Mouse (Mus musculus) heart, adult 18-20 months (tissue): ENCODE data around the gene Cops9. TPM values are rescaled to one million over a fixed set of nuclear protein-coding genes. Genes with fewer than 3 reads are reported as not detected.

ENCODE experiments used
- DNase-seq, 2 experiments: peaks; one replicate each; pipeline ENCODE4 v3.0.0; 2021 to 2022; ENCODE audit warnings: mixed read lengths in 1 of 2
- total RNA-seq, 2 experiments: library from RNA; stranded (reverse); gene quantifications; 2 replicates each; pipeline ENCODE4 v1.2.3; 2021

Gene Cops9
- total RNA-seq, 2 experiments from 2014 or later: 229 to 251 TPM

GRCm38 (mm10) chr1:92647026-92647425 lies 5.2 kb upstream of the Cops9 start:
- DNase-seq: no peak

GRCm38 (mm10) chr1:92646601-92647000 lies 4.8 kb upstream of the Cops9 start:
- no peak for DNase-seq

GRCm38 (mm10) chr1:92646111-92646510 lies 4.3 kb upstream of the Cops9 start:
- no peak for DNase-seq

DNA sequence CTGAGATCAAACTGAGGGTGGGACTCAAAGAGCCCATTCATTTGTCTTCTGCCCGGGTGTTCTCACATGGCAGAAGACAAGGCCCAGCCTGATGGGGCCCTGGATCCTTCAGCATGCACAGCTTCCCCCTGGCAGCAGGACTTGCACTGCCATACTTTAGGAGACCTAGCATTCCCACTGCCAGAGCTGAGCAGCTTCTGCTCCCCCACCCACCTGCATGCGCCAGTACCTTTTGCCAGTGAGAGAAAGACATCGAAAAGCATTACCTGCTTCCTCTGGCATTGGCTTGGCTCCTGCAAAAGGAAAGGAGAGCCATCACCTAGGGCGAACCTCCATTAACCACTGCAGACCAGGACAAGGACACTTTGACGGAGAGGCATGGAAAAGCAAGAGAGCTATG lies 3.1 kb upstream of the Cops9 start:
- DNase-seq: no peak

GRCm38 (mm10) chr1:92643691-92644090 lies 1.9 kb upstream of the Cops9 start:
- no peak for DNase-seq

- no peak for DNase-seq
Measured at GRCm38 (mm10) chr1:92640393-92640792, 1.4 kb downstream of the Cops9 start.

DNA sequence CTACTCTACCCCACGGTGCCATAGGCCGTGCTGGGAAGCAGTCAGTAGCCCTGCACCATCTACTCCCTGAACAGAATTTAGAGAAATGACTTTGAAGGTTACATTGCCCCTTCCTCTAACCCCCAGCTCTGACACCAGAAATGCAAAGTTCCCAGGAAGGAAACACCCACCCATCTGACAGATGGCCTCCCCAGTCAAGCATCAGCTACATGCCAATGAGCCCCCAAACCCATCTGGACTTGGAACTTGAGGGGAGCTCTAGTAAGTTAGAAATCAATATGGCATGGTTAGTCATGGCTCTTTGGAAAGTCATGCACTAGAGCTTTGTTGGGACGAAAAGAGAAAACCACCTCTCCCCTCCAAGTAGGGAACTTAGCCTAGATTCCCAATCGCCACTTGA lies 3.0 kb downstream of the Cops9 start:
- no peak for DNase-seq

DNA sequence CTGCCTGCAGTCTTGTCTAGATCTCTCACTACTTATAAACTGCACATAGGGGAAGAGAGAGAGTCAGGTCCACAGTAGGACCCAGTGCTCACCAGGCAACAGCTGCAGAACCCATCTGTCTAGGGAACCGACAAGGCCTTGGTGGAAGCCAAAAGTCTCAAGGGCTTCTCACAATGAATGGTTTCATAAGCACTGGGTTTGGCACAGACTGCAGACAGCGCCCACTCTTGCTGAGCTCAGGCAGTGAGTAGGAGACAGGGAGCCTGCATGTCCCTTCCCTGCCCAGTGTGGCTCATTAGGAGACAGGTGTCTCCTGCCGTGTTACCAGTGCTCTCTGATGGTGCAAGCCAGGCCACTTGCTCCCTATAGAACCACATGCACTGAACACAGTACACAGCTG lies 3.6 kb downstream of the Cops9 start:
- no peak for DNase-seq

DNA sequence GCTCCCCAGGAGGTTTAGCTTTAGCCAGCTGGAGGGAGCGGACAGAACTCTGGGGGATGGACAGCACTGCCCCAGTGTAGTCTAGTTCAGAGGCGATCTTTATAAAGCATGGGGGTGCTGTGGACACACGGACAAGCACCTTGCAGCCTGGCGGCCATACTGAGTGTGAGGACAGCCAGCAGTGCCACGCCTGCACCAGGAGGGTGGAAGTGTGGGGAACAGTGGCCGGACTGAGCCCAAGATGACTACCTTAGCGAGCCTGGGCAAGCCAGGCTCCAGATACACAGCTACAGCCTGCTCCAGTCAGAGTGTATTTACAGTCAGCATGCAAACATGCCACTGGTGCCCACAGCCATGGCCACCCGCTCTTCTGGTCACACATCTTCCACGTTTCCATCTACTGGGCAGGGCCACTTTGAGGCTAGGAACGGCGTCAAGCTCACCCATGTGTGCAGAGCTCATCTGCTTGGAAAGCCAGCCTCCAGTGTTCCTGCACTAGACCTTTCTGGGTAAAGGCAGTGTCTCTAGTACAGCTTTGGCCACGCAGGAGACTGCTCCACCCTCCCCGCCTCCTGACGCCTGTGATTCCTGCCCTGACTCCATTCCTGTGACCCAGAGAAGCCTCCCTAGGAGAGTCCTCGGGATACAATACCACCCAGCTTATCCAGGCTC lies 4.1 kb downstream of the Cops9 start:
- no peak for DNase-seq

- DNase-seq: no peak
Measured at GRCm38 (mm10) chr1:92636676-92637075, 5.1 kb downstream of the Cops9 start.

DNA sequence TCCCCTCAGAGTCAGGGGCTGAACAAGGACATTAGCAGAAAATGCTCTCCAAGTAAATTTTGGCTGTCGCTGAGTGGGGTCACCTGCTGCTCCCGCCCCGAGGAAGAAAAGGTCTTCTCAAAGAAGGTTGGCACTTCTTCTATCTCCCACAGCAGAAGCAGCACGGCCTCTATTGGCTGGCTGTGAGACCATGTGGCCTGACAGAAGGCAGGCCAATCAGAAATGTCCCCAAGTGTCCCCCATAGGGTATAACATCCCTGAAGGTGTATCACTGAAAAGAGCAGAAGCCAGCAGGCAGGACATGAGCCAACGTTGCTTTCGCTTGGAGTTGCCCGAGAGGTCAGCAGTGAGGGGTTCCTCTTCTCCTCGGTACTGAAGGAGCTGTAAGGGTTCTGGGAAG lies 5.8 kb downstream of the Cops9 start:
- no peak for DNase-seq

- DNase-seq: no peak
Measured at GRCm38 (mm10) chr1:92634976-92635599, 6.7 kb downstream of the Cops9 start.

DNA sequence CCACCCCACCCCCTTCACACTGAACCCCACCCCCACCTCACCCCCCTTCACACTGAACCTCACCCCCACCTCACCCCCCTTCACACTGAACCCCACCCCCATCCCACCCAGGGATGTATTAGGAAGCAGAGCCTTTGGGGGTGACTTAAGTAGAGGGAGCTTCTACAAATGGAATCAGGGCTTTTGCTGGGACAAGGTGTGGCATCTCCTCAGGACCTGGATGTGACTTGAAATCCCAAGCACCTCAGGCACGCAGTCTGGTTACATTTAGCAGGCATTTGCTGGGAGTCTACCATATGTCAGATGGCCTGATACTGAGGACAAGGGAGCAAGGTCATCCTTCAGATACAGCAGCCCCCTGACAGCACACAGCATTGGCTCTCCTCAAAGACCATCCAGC lies 7.2 kb downstream of the Cops9 start:
- DNase-seq: no peak

GRCm38 (mm10) chr1:92633726-92634125 lies 8.1 kb downstream of the Cops9 start:
- no peak for DNase-seq

GRCm38 (mm10) chr1:92632948-92633347 lies 8.8 kb downstream of the Cops9 start:
- DNase-seq: no peak

DNA sequence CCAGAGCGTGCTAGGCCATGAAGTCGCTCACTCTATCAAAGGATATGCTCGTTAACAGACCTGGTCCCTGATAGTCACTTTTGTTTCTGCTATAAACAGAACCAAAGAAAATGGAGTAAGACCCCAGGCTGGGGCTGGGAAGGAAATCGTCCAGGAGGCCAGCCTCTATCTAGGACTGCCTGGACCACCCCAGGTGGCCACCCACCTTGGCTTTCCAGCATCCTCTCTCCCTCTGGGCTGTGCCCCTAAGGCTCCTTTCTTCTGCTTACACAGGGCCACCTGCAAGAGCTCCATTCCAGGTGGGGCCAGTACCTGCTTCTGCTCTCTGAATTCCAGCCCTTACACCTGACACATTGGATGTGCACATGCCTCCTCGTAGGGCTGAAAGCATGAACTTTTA lies 9.6 kb downstream of the Cops9 start:
- no peak for DNase-seq

GRCm38 (mm10) chr1:92628227-92628626 lies 13.6 kb downstream of the Cops9 start:
- DNase-seq: no peak

DNA sequence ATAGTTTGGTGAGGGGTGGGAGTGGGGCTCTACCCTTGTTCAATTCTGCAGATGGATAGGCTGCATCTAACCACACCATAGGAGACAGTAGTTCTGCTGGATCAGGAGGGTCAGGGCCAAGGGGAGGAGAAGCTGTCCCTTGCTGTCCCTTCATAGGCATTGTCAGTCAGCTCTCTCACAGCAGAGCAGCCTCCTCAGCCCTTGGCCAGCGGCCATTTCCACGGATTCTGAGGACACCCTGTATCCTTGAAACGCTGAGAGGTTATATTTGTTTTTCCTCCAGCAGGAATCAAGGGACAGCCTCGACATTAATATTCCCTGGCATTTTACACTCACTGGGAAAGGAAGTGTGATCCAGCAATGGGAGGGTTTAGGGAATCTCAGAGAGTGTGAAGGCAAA lies 23.4 kb downstream of the Cops9 start:
- DNase-seq: no peak

- no peak for DNase-seq
Measured at GRCm38 (mm10) chr1:92617488-92617887, 24.3 kb downstream of the Cops9 start, which contains the start of gene Olfr12. TSS of gene Olfr12 (plus strand) at chr1:92617788.

DNA sequence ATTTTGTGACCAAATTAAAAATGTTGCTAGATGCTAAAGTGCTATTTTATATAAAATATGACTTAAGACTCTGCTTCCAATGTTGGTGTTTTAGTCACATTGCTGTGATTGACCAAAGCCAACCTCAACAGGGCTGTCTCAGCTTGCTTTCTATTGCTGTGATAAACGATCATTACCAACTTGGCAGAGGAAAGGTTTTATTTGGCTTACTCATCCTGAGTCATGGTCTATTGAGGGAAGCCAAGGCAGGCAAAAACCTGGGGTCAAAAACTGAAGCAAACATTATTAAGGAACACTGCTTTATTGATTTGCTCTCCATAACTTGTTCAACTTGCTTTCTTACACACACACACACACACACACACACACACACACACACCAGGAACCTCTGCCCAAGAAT lies 25.7 kb downstream of the Cops9 start:
- no peak for DNase-seq

- DNase-seq: no peak
Measured at GRCm38 (mm10) chr1:92614516-92614915, 27.3 kb downstream of the Cops9 start.

- DNase-seq: no peak
Measured at GRCm38 (mm10) chr1:92613175-92613574, 28.6 kb downstream of the Cops9 start.

DNA sequence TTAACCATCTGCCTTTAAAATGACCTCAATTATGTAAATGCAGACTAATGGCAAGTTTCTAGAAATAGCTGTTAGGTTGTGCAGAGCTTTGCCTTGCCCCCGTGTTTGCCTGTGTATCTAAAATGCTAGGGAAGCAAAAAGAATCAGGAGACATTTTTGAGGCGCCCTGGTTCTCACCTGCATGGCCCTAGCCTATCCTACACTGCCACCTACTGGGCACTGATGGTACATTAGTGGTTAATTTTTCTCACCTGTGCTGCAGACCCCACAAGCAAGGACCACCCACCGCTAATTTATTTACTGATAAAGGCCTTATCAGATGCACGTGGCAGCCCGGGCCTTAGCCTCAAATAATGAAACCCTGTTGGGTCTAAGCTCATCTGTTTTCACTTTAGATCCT lies 30.8 kb downstream of the Cops9 start:
- peak; percentile 14 to 68 for DNase-seq

GRCm38 (mm10) chr1:92607711-92608110 lies 34.1 kb downstream of the Cops9 start:
- DNase-seq: no peak
